Mouse (Mus musculus) brain, embryonic 14.5 days (tissue): ENCODE results near the gene Tmem246.

Source experiments
- CTCF ChIP-seq: fragments of 200-500 bp; IDR thresholded peaks from 2 replicates; pipeline ENCODE4 v1.5.1; 2012; ENCODE audit warnings: inconsistent platforms, mild to moderate bottlenecking, moderate library complexity, borderline replicate concordance; ENCODE audit not compliant: insufficient read depth, insufficient read length; ENCODE audit errors: extremely low read depth
- POLR2A ChIP-seq: fragments of 200-500 bp; IDR thresholded peaks from 2 replicates; pipeline ENCODE4 v1.6.1; 2012; ENCODE audit warnings: mild to moderate bottlenecking, inconsistent platforms, borderline replicate concordance; ENCODE audit not compliant: poor library complexity, insufficient read depth, insufficient read length, severe bottlenecking; ENCODE audit errors: extremely low read depth

DNA sequence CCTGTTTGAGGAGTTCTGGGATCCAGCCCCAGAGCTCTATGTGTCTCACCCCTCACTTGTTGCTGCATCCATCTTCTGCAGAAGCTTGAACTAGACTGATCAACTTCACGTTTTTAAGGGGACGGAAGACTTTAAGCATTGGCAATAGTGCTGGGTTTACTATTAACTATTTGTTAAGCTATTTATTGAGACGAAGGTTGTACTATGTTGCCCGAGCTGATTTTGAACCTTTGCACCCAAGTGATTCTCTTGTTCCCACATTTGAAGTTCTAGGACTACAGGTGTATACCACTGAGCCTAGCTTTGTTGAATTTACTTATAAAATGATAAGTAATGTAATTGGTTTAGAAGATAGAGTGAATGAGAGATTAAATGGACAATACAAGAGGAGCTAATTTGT lies 26.2 kb upstream of the Tmem246 start:
- TF ChIP-seq POLR2A (no peak), CTCF (no peak)
